Mouse (Mus musculus): ENCODE measurements around the gene Obp1b. TPM values are rescaled to one million over a fixed set of nuclear protein-coding genes. Genes with fewer than 3 reads are reported as not detected.

Gene Obp1b
- not detected in 2 replicates for polyA plus RNA-seq (2021; fragmentation: Nextera tagmentation)
- long read RNA-seq, experiment 1: 0 reads
- long read RNA-seq, experiment 2: 0 reads

GRCm38 (mm10) chrX:78186477-78186876 is at the start of gene Obp1b:
Obp1b (plus strand) TSS chrX:78186777.

Other genes starting within 250 kb of the Obp1b start
- gene Obp1a, start 95.4 kb upstream of the Obp1b start, polyA plus RNA-seq (2021; fragmentation: Nextera tagmentation): not detected in 2 replicates
- not detected in 2 replicates for gene Gm5938, start 61.3 kb upstream of the Obp1b start, polyA plus RNA-seq (2021; fragmentation: Nextera tagmentation)
- not detected in 2 replicates for gene Gm14743, start 59.1 kb downstream of the Obp1b start, polyA plus RNA-seq (2021; fragmentation: Nextera tagmentation)
- gene 4930480E11Rik, start 182.9 kb downstream of the Obp1b start, polyA plus RNA-seq (2021; fragmentation: Nextera tagmentation): not detected in 2 replicates

Data from left cerebral cortex, adult 6 months (tissue).